Mouse (Mus musculus) myocyte (in vitro differentiated cells): ENCODE results near the gene Slitrk5. TPM values are rescaled to one million over a fixed set of nuclear protein-coding genes. Genes with fewer than 3 reads are reported as not detected.
"Not testable (repeated sequence)": the region's sequence is repeated elsewhere in the genome, so short reads cannot be mapped to it uniquely, and the experiment has no call there.

Experiments
- H3K27me3 ChIP-seq: one replicate; pipeline ENCODE4 v1.6.1; 2011; ENCODE audit not compliant: control insufficient read depth, insufficient read depth, insufficient read length
- H3K36me3 ChIP-seq: one replicate; pipeline ENCODE4 v1.6.1; 2011; ENCODE audit not compliant: control insufficient read depth, insufficient read depth
- H3K4me2 ChIP-seq: one replicate; pipeline ENCODE4 v1.6.1; 2011; ENCODE audit warnings: low read depth, control low read depth
- H3K4me3 ChIP-seq: one replicate; pipeline ENCODE4 v1.5.1; 2011; ENCODE audit warnings: mild to moderate bottlenecking, control low read depth, moderate library complexity
- H3K79me2 ChIP-seq: one replicate; pipeline ENCODE4 v1.6.1; 2011; ENCODE audit not compliant: control insufficient read depth, insufficient read depth
- H3ac ChIP-seq: one replicate; pipeline ENCODE4 v1.6.1; 2011; ENCODE audit not compliant: control insufficient read depth, insufficient read length
- CEBPB ChIP-seq: IDR thresholded peaks from 2 replicates; pipeline ENCODE4 v1.6.1; 2011; ENCODE audit warnings: mild to moderate bottlenecking, moderate library complexity; ENCODE audit not compliant: poor library complexity, insufficient read depth, severe bottlenecking
- E2F4 ChIP-seq: IDR thresholded peaks from one replicate; pipeline ENCODE4 v1.6.1; 2011; ENCODE audit warnings: mild to moderate bottlenecking, control low read depth, moderate library complexity; ENCODE audit not compliant: insufficient read depth
- MAX ChIP-seq: IDR thresholded peaks from one replicate; pipeline ENCODE4 v1.6.1; 2011; ENCODE audit warnings: low read depth, mild to moderate bottlenecking, control low read depth
- MYOD1 ChIP-seq, 3 experiments: IDR thresholded peaks; one replicate each; pipeline ENCODE4 v1.6.1; 2011; ENCODE audit warnings: control low read depth in 2 of 3, low read depth in 2 of 3, mild to moderate bottlenecking in 2 of 3, moderate library complexity in 1 of 3; ENCODE audit not compliant: insufficient read length in 2 of 3, control insufficient read depth in 1 of 3
- MYOG ChIP-seq, 3 experiments: IDR thresholded peaks; one replicate each; pipeline ENCODE4 v1.6.1; 2011; ENCODE audit warnings: control low read depth in 2 of 3, low read depth in 2 of 3, mild to moderate bottlenecking in 2 of 3; ENCODE audit not compliant: insufficient read length in 2 of 3, control insufficient read depth in 1 of 3, insufficient read depth in 1 of 3
- POLR2A ChIP-seq: IDR thresholded peaks from one replicate; pipeline ENCODE4 v1.6.1; 2011; ENCODE audit warnings: low read depth, mild to moderate bottlenecking, control low read depth, moderate library complexity; ENCODE audit not compliant: insufficient read length
- POLR2AphosphoS2 ChIP-seq: IDR thresholded peaks from one replicate; pipeline ENCODE4 v1.6.1; 2011; ENCODE audit warnings: low read depth, control low read depth; ENCODE audit not compliant: insufficient read length
- REST ChIP-seq: IDR thresholded peaks from one replicate; pipeline ENCODE4 v1.6.1; 2011; ENCODE audit warnings: mild to moderate bottlenecking, control low read depth, moderate library complexity; ENCODE audit not compliant: insufficient read depth, insufficient read length
- SRF ChIP-seq: IDR thresholded peaks from one replicate; pipeline ENCODE4 v1.6.1; 2011; ENCODE audit warnings: low read depth; ENCODE audit not compliant: control insufficient read depth, insufficient read length
- TCF12 ChIP-seq: IDR thresholded peaks from one replicate; pipeline ENCODE4 v1.6.1; 2011; ENCODE audit warnings: mild to moderate bottlenecking, control low read depth; ENCODE audit not compliant: poor library complexity, insufficient read depth, severe bottlenecking
- TCF3 ChIP-seq: IDR thresholded peaks from one replicate; pipeline ENCODE4 v1.6.1; 2011; ENCODE audit warnings: low read depth, control low read depth; ENCODE audit not compliant: insufficient read length
- USF1 ChIP-seq: IDR thresholded peaks from one replicate; pipeline ENCODE4 v1.6.1; 2011; ENCODE audit warnings: low read depth, mild to moderate bottlenecking, control low read depth, moderate library complexity
- polyA plus RNA-seq: library from polyadenylated mRNA; unstranded; fragments of >200 nt; fragmentation: generic; extraction: Trizol; gene quantifications from one replicate; pipeline ENCODE4 v1.2.1, GENCODE M21; 2012; ENCODE audit warnings: missing spikeins

Gene Slitrk5
- polyA plus RNA-seq, 1 experiment = 0.04 TPM

DNA sequence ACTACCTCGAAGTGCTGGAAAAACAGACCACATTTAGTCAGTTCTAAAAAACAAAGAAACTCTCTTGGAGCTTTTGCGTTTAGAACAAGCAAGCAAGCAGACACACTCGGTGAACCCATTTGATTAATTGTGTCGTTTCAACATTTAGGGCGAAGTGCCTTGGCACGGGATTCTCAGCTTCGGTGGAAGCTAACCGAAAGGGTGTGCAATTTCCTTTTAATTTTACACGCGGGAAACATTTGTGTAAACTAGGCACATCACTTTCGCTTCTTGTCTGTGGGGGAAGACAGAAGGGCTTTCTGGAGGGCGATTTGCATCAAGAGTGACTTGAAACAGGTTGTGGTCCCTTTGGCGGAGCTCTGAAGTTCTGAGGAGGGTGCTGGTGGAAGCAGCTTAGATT, 6.9 kb downstream of the Slitrk5 start:
- Histone ChIP-seq H3K79me2 (no peaks in the 10 kb centered on the region), H3K4me2 (no peak overlapping the region), H3K27me3 (no peaks in the 10 kb centered on the region), H3K4me3 (no peak overlapping the region), H3K36me3 (no peaks in the 10 kb centered on the region), H3ac (no peak overlapping the region)
- TF ChIP-seq MYOG (IDR thresholded peaks at IDR 0.05; ENCODE audit: control insufficient read depth in 1 of 3, insufficient read depth in 1 of 3, insufficient read length in 2 of 3, low read depth in 2 of 3) (no peak), CEBPB (no peak), TCF12 (no peak), POLR2AphosphoS2 (no peak), MAX (no peak), POLR2A (no peak), E2F4 (no peak), MYOD1 (IDR thresholded peaks at IDR 0.05; ENCODE audit: control insufficient read depth in 1 of 3, insufficient read length in 2 of 3, low read depth in 2 of 3) (no peak), SRF (no peak), USF1 (no peak), REST (no peak), TCF3 (no peak)

DNA sequence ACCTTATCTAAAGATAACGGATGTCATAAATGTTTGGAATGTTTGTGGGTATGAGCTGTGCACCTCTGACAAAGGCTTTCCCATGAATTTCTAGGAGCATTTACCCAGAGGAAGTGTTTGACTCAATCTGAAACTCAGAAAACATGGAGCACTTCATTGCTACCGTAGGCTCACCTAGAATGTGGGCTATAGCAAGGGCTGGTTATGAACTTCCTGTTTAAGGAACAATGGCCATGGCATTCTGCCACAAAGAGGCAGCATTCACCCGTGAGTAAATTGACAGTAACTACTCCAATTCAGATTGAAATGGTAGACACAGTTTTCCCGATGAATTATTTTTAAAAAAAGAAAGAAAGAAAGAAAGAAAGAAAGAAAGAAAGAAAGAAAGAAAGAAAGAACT, 8.6 kb downstream of the Slitrk5 start:
- Histone ChIP-seq H3K36me3 (no peaks in the 10 kb centered on the region), H3K27me3 (no peaks in the 10 kb centered on the region), H3K4me2 (no peak overlapping the region), H3K79me2 (no peaks in the 10 kb centered on the region), H3K4me3 (no peak overlapping the region), H3ac (no peak overlapping the region)
- TF ChIP-seq USF1 (no peak), MYOG (IDR thresholded peaks at IDR 0.05; ENCODE audit: control insufficient read depth in 1 of 3, insufficient read depth in 1 of 3, insufficient read length in 2 of 3, low read depth in 2 of 3) (no peak), E2F4 (no peak), REST (no peak), MYOD1 (IDR thresholded peaks at IDR 0.05; ENCODE audit: control insufficient read depth in 1 of 3, insufficient read length in 2 of 3, low read depth in 2 of 3) (no peak), POLR2AphosphoS2 (no peak), TCF12 (no peak), MAX (no peak), POLR2A (no peak), TCF3 (no peak), CEBPB (no peak), SRF (no peak)

DNA sequence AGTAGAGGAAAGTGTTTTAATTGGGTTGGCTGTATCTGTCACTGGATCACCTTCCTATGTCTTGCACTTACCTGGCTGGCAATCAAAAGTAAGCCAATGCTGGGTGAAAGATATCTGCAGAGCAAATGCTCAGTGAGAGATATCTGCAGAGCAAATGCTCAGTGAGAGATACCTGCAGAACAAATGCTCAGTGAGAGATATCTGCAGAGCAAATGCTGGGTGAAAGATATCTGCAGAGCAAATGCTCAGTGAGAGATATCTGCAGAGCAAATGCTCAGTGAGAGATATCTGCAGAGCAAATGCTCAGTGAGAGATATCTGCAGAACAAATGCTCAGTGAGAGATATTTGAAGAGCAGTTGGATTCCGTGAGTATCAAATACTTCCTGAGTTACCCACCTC, 15.2 kb downstream of the Slitrk5 start:
- H3K79me2 ChIP-seq, H3ac ChIP-seq, H3K36me3 ChIP-seq, H3K4me3 ChIP-seq, H3K27me3 ChIP-seq, H3K4me2 ChIP-seq: not testable (repeated sequence)

DNA sequence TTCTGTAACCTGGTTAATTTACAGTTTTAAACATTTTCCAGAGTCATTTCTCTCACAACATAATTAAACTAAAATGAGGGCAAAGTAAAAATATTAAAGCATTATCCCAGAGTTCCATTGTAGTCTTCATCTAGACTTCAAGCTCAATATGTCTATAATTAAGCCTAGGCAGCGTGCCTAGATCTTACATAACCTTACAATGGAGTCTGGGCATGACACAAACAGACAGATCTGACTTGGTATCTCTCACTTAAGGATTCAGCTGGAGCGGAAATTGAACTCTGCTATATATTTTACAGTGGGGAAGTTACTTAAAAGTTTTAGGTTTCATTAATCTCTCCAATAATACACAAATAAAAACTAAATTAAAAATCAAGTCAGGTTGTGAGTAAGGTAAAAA, 54.9 kb downstream of the Slitrk5 start:
- Histone ChIP-seq H3K27me3 (no peaks in the 10 kb centered on the region), H3K79me2 (no peaks in the 10 kb centered on the region), H3K4me2 (no peak overlapping the region), H3ac (no peak overlapping the region), H3K36me3 (no peaks in the 10 kb centered on the region), H3K4me3 (no peak overlapping the region)
- no peak for TF ChIP-seq SRF
